Mouse (Mus musculus) forebrain, embryonic 10.5 days (tissue): ENCODE measurements around the gene Sdsl. TPM values are rescaled to one million over a fixed set of nuclear protein-coding genes. Genes with fewer than 3 reads are reported as not detected.

Source experiments
- DNase-seq: peaks from one replicate; pipeline ENCODE4 v3.0.0-alpha.2; 2017; ENCODE audit warnings: low spot score; ENCODE audit errors: extremely low spot score
- H3K27ac ChIP-seq: fragments of 300-500 bp; sonication (generic); 2 replicates; pipeline ENCODE4 v1.5.1; 2016; ENCODE audit warnings: mild to moderate bottlenecking
- H3K27me3 ChIP-seq: fragments of 300-500 bp; sonication (generic); 2 replicates; pipeline ENCODE4 v1.6.1; 2016; ENCODE audit warnings: mild to moderate bottlenecking; ENCODE audit not compliant: poor library complexity, severe bottlenecking
- H3K36me3 ChIP-seq: fragments of 300-500 bp; sonication (generic); replicated peaks from 2 replicates; pipeline ENCODE4 v1.6.1; 2016; ENCODE audit warnings: mild to moderate bottlenecking, moderate library complexity
- H3K4me1 ChIP-seq: fragments of 300-500 bp; sonication (generic); 2 replicates; pipeline ENCODE4 v1.6.1; 2016
- H3K4me3 ChIP-seq: fragments of 300-500 bp; sonication (generic); 2 replicates; pipeline ENCODE4 v1.5.1; 2016; ENCODE audit warnings: mild to moderate bottlenecking, moderate library complexity
- H3K9me3 ChIP-seq: fragments of 300-500 bp; sonication (generic); 2 replicates; pipeline ENCODE4 v1.6.1; 2016; ENCODE audit warnings: mild to moderate bottlenecking, moderate library complexity
- whole genome bisulfite sequencing: fragments of 180-500 bp; shearing (Covaris S2); methylation state at CpG from one replicate; pipeline ENCODE4 v1.1.7; 2016; 5-methylcytosine and 5-hydroxymethylcytosine counted together
- polyA plus RNA-seq: library from polyadenylated mRNA; unstranded; fragments of >200 nt; fragmentation: Nextera tagmentation; extraction: Ambion mirVana; gene quantifications from 2 replicates; pipeline ENCODE4 v1.2.1, GENCODE M21; 2016

Sdsl gene
- polyA plus RNA-seq, 1 experiment from 2014 or later: 9.3 TPM

DNA sequence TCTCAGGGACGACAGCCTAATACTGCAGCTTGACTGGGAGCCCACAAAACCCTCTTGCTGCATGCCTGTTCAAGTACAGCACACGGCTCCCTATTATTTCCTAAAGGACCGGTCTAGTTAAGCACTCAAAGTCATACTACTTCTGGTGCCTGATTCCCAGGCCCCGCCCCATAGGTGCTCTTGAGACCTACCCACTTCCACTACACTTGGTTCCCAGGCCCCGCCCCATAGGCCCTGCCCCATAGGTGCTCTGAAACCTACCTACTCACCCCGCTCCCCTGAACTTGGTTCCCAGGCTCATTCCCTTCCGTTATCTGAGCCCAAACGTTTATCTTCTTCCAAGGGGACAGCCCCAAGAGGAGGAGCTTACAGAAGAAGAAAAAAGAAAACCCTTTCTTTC is 15.2 kb upstream of the Sdsl start:
- DNase-seq: no peak
- Histone ChIP-seq H3K27me3 (no peaks in the 10 kb centered on the region), H3K4me3 (no peak overlapping the region), H3K36me3 (peaks cover 78% of the 10 kb centered on the region), H3K27ac (no peak overlapping the region), H3K4me1 (no peaks in the 10 kb centered on the region), H3K9me3 (no peaks in the 10 kb centered on the region)
- WGBS: 92% methylated on average over 8 of the region's 8 CpGs

DNA sequence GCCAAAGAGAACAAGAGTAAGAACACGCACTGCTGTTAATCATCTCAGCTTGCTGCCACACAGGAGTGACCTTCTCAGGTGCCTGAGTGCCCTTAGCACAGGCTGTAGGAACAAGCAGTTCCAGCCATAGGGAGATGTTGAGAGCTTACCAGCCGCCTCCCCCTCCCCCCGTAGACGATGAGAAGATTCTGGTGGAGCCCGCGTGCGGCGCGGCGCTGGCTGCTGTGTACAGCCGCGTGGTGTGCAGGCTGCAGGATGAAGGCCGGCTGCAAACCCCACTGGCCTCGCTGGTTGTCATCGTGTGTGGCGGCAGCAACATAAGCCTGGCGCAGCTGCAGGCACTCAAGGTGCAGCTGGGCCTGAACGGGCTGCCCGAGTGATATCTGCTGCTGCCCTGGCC is 10.8 kb upstream of the Sdsl start:
- no peak overlapping the region for H3K27ac ChIP-seq
- peaks cover 50% of the 10 kb centered on the region for H3K36me3 ChIP-seq
- no peaks in the 10 kb centered on the region for H3K27me3 ChIP-seq
- WGBS: 89% methylated on average over 19 of the region's 19 CpGs
- H3K9me3 ChIP-seq: no peaks in the 10 kb centered on the region
- no peak overlapping the region for H3K4me3 ChIP-seq
- peaks cover 8% of the 10 kb centered on the region for H3K4me1 ChIP-seq
- no peak for DNase-seq

DNA sequence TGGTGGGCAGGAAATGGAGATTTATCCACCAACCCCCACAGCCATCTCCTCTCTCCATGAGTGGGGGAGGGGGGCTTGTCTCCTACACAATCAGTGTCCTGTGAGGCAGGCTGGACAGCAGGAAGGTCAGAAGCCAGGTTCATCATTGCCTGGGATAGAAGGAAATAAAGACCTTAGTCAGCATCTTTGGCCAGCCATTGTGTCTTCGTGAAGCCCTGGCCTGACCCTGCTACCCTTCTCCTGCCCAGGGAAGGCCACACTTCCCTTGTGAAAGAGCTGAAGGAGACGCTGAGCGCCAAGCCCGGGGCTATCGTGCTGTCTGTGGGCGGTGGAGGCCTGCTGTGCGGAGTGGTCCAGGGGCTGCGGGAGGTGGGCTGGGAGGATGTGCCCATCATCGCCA is 8.6 kb upstream of the Sdsl start:
- H3K4me3 ChIP-seq: no peak overlapping the region
- H3K27ac ChIP-seq: no peak overlapping the region
- peaks cover 28% of the 10 kb centered on the region for H3K36me3 ChIP-seq
- peaks cover 13% of the 10 kb centered on the region; the same call in 1 of the 2 replicates for H3K27me3 ChIP-seq
- 79% methylated on average over 9 of the region's 9 CpGs for WGBS
- H3K4me1 ChIP-seq: peaks cover 12% of the 10 kb centered on the region
- DNase-seq: no peak
- no peaks in the 10 kb centered on the region for H3K9me3 ChIP-seq

DNA sequence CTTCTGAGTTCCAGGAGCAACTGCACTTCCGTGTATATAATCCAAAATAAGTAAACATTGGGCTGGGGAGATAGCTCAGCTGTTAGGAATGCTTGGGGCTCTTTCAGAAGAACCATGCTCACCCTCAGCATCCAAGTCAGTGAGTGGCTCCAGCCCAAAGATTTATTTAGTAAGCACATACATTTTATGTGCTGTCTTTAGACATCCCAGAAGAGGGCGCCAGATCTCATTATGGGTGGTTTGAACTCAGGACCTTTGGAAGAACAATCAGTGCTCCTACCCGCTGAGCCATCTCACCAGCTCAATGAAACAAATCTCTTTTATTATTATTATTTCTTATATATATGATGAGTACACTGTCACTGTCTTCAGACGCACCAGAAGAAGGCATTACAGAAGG is 6.9 kb upstream of the Sdsl start:
- peaks cover 11% of the 10 kb centered on the region for H3K36me3 ChIP-seq
- H3K27ac ChIP-seq: no peak overlapping the region
- peaks cover 18% of the 10 kb centered on the region; the same call in 1 of the 2 replicates for H3K27me3 ChIP-seq
- H3K4me3 ChIP-seq: no peak overlapping the region
- 72% methylated on average over 4 of the region's 4 CpGs for WGBS
- no peak for DNase-seq
- H3K9me3 ChIP-seq: no peaks in the 10 kb centered on the region
- peaks cover 16% of the 10 kb centered on the region for H3K4me1 ChIP-seq

DNA sequence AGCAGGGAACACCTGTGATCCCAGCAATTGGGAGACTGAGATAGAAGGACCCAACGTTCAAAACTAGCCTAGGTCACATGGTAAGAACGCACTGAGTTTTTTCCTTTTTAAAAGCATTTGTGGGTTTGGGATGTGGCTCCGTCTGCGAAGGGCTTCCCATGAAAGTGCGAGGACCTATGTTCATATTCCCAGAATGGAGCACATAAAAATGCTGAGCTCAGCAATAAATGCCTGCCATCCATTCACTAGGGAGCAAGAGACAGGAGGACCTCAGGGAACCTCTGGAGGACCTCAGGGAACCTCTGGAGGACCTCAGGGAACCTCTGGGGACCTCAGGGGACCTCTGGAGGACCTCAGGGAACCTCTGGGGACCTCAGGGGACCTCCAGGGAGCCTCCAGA is 5.4 kb upstream of the Sdsl start:
- DNase-seq: no peak
- H3K36me3 ChIP-seq: no peaks in the 10 kb centered on the region
- no peaks in the 10 kb centered on the region for H3K9me3 ChIP-seq
- H3K27ac ChIP-seq: no peak overlapping the region
- H3K4me3 ChIP-seq: no peak overlapping the region
- WGBS: 92% methylated on average over 5 of the region's 5 CpGs
- peaks cover 18% of the 10 kb centered on the region; the same call in 1 of the 2 replicates for H3K27me3 ChIP-seq
- H3K4me1 ChIP-seq: peaks cover 16% of the 10 kb centered on the region

DNA sequence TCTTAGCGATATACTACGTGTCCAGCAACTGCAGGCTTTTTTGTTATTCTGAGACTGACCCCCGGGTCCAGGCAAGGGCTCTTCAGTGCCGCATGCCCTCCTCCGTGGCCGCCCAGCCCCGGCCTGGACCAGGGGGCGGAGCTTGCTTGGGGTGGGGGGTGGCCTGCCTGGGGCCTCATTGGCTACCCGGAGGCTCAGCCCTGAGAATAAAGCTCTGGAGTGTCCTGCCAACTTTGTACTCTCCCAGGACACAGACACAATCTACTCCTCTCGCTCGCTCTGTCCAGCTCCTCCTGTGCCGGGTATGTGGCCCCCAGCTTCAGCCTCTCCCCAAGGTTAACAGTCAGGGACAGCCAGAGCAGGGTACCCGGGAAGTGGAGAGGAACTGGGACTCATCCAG is 3.7 kb upstream of the Sdsl start, which contains the start of gene Sds:
TSS of gene Sds (plus strand) at position 231 of the 400 bp plus-strand sequence.
- H3K4me1 ChIP-seq: peaks cover 14% of the 10 kb centered on the region
- 0 out of 2 replicates have a peak within 1 kb of the TSS, but pooled peaks have one; percentile 52 for H3K27ac ChIP-seq
- no peak for DNase-seq
- H3K4me3 ChIP-seq: peak within 1 kb of the TSS; percentile 9; the same call in 1 of the 2 replicates
- no peaks in the 10 kb centered on the region for H3K36me3 ChIP-seq
- H3K27me3 ChIP-seq: peaks cover 18% of the 10 kb centered on the region; the same call in 1 of the 2 replicates
- no peaks in the 10 kb centered on the region for H3K9me3 ChIP-seq
- WGBS: 16% methylated on average over 13 of the region's 13 CpGs

DNA sequence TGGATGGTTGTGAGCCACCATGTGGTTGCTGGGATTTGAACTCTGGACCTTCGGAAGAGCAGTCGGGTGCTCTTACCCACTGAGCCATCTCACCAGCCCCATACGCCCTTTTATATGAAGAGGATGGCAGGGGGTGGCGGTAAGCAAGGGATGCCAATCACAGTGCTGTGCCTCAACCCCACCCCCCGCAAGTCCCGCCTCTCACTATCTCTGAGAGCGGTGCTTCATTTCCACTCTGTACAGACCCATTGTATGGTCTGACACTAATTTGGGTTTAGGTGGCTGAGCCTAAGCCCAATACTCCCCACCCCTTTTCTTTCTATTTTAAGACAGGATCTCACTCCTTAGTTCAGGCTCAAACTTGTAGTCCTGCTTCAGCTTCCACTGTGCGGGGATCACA is 3.3 kb upstream of the Sdsl start:
- no peak for DNase-seq
- peaks cover 10% of the 10 kb centered on the region for H3K4me1 ChIP-seq
- H3K4me3 ChIP-seq: peak overlapping the region; percentile 9; the same call in 1 of the 2 replicates
- WGBS: 46% methylated on average over 8 of the region's 8 CpGs
- H3K36me3 ChIP-seq: no peaks in the 10 kb centered on the region
- no peaks in the 10 kb centered on the region for H3K9me3 ChIP-seq
- peaks cover 18% of the 10 kb centered on the region; the same call in 1 of the 2 replicates for H3K27me3 ChIP-seq
- H3K27ac ChIP-seq: 0 out of 2 replicates have a peak overlapping the region, but pooled peaks have one; percentile 52

DNA sequence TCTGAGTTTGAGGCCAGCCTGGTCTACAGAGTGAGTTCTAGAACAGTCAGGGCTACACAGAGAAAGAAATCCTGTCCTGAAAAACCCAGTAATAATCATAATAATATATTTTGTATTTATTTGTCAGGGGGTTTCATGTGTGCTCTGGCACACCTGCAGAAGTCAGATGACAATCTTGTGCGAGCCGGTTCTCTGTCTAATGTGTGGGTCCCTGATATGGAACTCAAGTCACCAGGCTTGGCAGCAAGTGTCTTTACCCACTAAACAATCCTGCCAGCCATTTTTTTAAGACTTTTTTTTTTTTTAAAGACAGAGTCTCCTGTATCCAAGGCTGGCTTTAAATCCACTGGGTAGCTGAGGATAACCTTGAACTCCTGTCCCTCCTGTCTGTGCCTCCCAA is 751 bp upstream of the Sdsl start:
- Histone ChIP-seq H3K4me3 (no peak overlapping the region), H3K9me3 (no peaks in the 10 kb centered on the region), H3K4me1 (peaks cover 9% of the 10 kb centered on the region), H3K27ac (no peak overlapping the region), H3K27me3 (peaks cover 18% of the 10 kb centered on the region; the same call in 1 of the 2 replicates), H3K36me3 (no peaks in the 10 kb centered on the region)
- no peak for DNase-seq
- WGBS: 96% methylated on average over 2 of the region's 2 CpGs

DNA sequence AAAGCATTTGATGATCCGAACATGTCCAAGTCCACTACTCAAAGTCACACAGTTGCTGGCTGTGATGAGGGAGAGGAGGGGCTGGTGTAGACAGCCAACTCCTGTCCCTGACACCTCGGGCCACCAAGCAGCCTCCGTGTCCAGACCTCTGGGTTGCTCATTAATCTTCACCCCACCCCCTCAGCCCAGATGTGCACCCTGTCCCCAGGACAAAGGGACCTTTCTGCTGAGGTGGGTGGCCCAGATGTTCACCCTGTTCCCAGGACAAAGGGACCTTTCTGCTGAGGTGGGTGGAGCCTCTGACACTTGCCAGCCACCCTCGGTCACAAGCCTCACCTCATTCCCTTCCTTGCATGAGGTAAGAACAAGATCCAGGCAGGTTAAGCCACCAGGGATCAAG is 1.1 kb downstream of the Sdsl start:
- no peaks in the 10 kb centered on the region for H3K36me3 ChIP-seq
- no peaks in the 10 kb centered on the region for H3K9me3 ChIP-seq
- DNase-seq: no peak
- H3K4me1 ChIP-seq: peaks cover 15% of the 10 kb centered on the region
- H3K27me3 ChIP-seq: peaks cover 8% of the 10 kb centered on the region; the same call in 1 of the 2 replicates
- 63% methylated on average over 4 of the region's 4 CpGs for WGBS
- H3K27ac ChIP-seq: no peak overlapping the region
- H3K4me3 ChIP-seq: no peak overlapping the region

DNA sequence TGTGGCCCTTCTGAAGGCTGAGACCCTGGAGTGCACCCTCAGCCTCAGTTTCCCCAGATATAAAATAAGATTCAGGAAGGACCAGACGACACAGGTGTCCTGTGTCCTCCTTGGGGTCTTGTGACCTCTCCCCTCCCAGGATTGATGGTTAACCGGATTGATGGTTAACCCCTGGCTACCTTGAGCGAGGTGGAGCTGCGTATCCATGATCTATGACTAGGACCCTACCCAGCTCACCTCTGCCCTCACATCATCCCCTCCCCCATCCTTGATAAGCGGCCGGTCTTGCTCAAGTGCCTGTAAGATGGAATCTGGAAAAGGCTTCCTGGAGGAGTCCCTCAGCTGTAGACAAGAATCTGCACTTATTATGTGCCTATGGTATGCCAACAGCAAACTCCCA is 3.8 kb downstream of the Sdsl start:
- H3K4me1 ChIP-seq: peaks cover 8% of the 10 kb centered on the region
- no peak overlapping the region for H3K27ac ChIP-seq
- H3K36me3 ChIP-seq: no peaks in the 10 kb centered on the region
- H3K4me3 ChIP-seq: no peak overlapping the region
- no peaks in the 10 kb centered on the region for H3K9me3 ChIP-seq
- H3K27me3 ChIP-seq: no peaks in the 10 kb centered on the region
- 87% methylated on average over 6 of the region's 6 CpGs for WGBS
- no peak for DNase-seq

DNA sequence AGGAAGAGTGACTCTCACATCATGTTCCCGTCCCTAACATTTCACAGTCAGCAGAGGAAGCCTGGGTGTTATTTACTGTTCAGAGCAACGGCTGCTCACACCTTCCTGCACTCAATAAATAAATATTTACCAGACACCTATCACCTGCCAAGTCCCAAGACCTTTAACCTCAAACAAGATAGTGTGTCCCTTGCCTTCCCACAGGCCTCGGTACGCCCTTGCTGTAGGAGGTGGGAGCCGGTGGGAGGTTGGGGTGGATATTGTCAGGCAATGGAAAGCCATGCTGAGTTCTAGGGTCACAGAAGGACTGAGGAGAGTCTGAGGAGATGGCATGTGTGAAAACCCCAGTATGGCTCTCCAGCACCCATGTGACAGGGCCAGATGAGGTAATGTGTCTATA is 4.3 kb downstream of the Sdsl start:
- Histone ChIP-seq H3K4me1 (peaks cover 8% of the 10 kb centered on the region), H3K4me3 (no peak overlapping the region), H3K27ac (no peak overlapping the region), H3K9me3 (no peaks in the 10 kb centered on the region), H3K27me3 (no peaks in the 10 kb centered on the region), H3K36me3 (no peaks in the 10 kb centered on the region)
- no peak for DNase-seq
- WGBS: 88% methylated on average over 5 of the region's 5 CpGs

DNA sequence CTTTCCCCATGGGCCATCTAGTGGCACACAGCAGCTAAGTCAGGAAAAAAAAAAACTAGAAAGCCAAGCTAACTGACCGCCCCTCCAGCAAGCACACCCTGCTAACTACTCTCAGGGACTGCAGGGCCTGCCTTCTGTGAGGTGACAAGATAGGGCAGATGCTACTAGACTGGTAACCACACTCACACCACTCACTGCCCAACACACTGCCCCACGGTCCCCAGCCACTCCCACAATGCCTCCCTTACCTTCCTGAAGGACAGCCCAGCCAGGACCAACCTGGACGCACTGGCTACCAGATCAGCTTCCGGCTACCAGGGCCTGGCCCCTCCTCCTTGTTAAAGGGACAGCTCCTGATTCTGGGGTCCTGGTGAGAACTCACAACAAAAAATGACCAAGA is 5.6 kb downstream of the Sdsl start:
- DNase-seq: no peak
- H3K27ac ChIP-seq: peak overlapping the region; percentile 49; the same call in 1 of the 2 replicates
- peaks cover 13% of the 10 kb centered on the region for H3K4me1 ChIP-seq
- peak overlapping the region; percentile 44 for H3K4me3 ChIP-seq
- WGBS: 9% methylated on average over 4 of the region's 4 CpGs
- no peaks in the 10 kb centered on the region for H3K9me3 ChIP-seq
- no peaks in the 10 kb centered on the region for H3K36me3 ChIP-seq
- peaks cover 11% of the 10 kb centered on the region for H3K27me3 ChIP-seq

DNA sequence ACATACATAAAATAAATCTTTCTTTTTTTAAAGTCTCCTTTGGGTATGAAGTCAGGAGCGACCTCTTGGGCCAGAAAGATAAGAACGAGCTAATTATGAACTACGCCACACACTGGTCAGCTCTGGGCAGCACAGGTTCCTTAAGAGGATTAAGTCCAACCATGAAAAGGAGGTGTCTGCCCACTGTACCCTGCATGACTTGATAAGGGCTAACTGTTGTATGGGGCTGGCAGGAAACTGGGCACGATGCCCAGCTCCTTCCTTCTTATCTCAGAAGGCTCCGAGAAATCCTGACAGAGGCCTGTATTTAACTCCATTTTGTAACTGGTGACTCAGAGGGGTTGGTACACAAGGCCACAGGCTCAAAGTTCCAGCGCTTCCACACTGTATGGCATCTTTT is 6.8 kb downstream of the Sdsl start:
- no peak for DNase-seq
- peaks cover 18% of the 10 kb centered on the region for H3K27me3 ChIP-seq
- H3K27ac ChIP-seq: no peak overlapping the region
- 95% methylated on average over 6 of the region's 6 CpGs for WGBS
- no peaks in the 10 kb centered on the region for H3K9me3 ChIP-seq
- H3K4me1 ChIP-seq: peaks cover 13% of the 10 kb centered on the region
- no peak overlapping the region for H3K4me3 ChIP-seq
- no peaks in the 10 kb centered on the region for H3K36me3 ChIP-seq

DNA sequence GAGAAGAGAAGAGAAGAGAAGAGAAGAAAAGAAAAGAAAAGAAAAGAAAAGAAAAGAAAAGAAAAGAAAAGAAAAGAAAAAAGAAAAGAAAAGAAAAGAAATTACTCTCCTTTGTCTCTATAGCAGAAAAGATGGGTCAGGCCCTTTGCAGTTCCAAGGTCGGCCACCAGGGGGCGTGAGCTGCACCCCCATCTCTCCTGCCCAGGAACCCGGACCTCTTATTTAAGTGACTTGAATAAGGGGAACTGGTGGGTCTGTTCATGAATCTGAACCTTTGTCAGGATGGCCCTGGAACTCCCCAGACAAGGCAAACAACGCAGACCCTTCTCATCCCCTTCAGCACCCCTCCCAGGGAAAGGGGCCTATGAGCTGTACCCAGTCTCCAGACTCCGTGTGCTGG is 7.5 kb downstream of the Sdsl start:
- no peak for DNase-seq
- H3K4me1 ChIP-seq: peaks cover 13% of the 10 kb centered on the region
- H3K27ac ChIP-seq: no peak overlapping the region
- 43% methylated on average over 5 of the region's 5 CpGs for WGBS
- no peak overlapping the region for H3K4me3 ChIP-seq
- H3K27me3 ChIP-seq: peaks cover 24% of the 10 kb centered on the region
- H3K9me3 ChIP-seq: no peaks in the 10 kb centered on the region
- H3K36me3 ChIP-seq: no peaks in the 10 kb centered on the region
